Mouse (Mus musculus) gastrocnemius, adult 8-10 months (tissue): ENCODE results near the gene Nlrp6. TPM values are rescaled to one million over a fixed set of nuclear protein-coding genes. Genes with fewer than 3 reads are reported as not detected.
"Not testable (repeated sequence)": the region's sequence is repeated elsewhere in the genome, so short reads cannot be mapped to it uniquely, and the experiment has no call there.

ENCODE experiments used
- DNase-seq, 2 experiments: peaks; one replicate each; pipeline ENCODE4 v3.0.0; 2022; ENCODE audit warnings: low spot score in 2 of 2
- total RNA-seq, 4 experiments: library from RNA; stranded (reverse); gene quantifications; 2 replicates each; pipeline ENCODE4 v1.2.4; 2022

Nlrp6 gene
- total RNA-seq, 4 experiments from 2014 or later, result 0.08 TPM; not detected in 3

- DNase-seq, result no peak
Observed at GRCm38 (mm10) chr7:140973396-140974165, 52.9 kb downstream of the Nlrp6 start.

- no peak for DNase-seq
Observed at GRCm38 (mm10) chr7:140974940-140975339, 54.2 kb downstream of the Nlrp6 start.

DNA sequence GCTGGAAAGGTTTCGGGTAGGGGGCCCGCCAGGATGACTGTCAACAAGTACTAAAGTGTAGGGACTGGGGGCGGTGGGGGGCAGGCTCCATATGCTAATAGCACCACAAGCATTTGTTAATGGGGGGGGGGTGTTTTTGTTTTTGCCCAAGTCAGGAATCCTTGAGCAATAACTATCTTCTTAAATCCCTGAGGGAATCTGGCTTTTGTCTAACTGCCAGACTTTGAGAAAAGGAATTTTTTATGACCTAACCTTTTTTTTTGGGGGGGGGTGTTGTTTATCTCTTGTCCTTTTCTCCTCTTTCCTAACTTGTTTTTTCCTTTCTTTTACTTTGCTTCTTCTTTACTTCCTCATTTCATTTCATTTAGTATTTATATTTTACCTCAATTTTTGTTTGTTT is 54.8 kb downstream of the Nlrp6 start:
- DNase-seq, result no peak

DNA sequence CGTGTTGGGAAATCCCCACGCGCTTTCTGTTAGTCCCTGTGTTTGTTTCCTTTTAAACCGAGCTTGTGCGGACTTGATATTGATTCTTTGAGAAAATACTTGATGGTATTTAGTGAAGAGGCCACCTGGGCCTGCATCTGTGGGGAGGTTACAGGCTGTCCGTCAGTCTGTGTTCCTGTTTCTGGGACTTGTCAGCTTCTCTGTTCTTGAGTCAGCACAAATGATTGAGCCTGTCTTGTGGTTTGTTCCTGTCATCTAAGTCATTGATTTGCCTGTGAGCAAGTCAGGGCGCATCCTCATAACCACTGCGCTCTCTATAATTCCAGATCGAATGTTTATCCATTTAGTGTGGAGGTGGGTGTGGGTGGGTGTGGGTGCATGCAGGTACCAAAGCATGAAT is 56.0 kb downstream of the Nlrp6 start:
- DNase-seq, result not testable (repeated sequence)

Other genes with a start within 250 kb of the Nlrp6 start
- gene Olfr45, start 239.0 kb upstream of the Nlrp6 start, total RNA-seq, result not detected
- not detected for gene Olfr541, start 223.6 kb upstream of the Nlrp6 start, total RNA-seq
- 10 to 100 TPM in 2 of 4 experiments, 1 to 10 TPM in 2; 1.8 to 29.0 (median 8.8) TPM for gene Cyp2e1, start 157.2 kb upstream of the Nlrp6 start, total RNA-seq
- not detected for gene Syce1, start 133.1 kb upstream of the Nlrp6 start, total RNA-seq
- under 1 TPM in 1 of 4 experiments, not detected in 3; 0.11 TPM for gene Zfp941, start 98.7 kb upstream of the Nlrp6 start, total RNA-seq
- not detected for gene Urah, start 85.9 kb upstream of the Nlrp6 start, total RNA-seq
- not detected for gene Scgb1c1, start 75.4 kb upstream of the Nlrp6 start, total RNA-seq
- not detected for gene Odf3, start 73.1 kb upstream of the Nlrp6 start, total RNA-seq
- not detected for gene Gm45785, start 64.6 kb upstream of the Nlrp6 start, total RNA-seq
- 10 to 100 TPM; 11.8 to 13.5 (median 13.1) TPM for gene Ric8a, start 63.9 kb upstream of the Nlrp6 start, total RNA-seq
- gene Bet1l, start 63.3 kb upstream of the Nlrp6 start, total RNA-seq, result 1 to 10 TPM; 6.5 to 7.7 (median 6.8) TPM
- 10 to 100 TPM; 85.3 to 96.3 (median 89.9) TPM for gene Psmd13, start 38.9 kb upstream of the Nlrp6 start, total RNA-seq
- 10 to 100 TPM; 18.7 to 23.2 (median 22.2) TPM for gene Sirt3, start 38.6 kb upstream of the Nlrp6 start, total RNA-seq
- 1,000 to 10,000 TPM; 1,780 to 2,019 (median 1,893) TPM for gene Cox8b, start 20.5 kb upstream of the Nlrp6 start, total RNA-seq
- gene Pgghg, start 20.5 kb downstream of the Nlrp6 start, total RNA-seq, result 1 to 10 TPM; 1.4 to 2.8 (median 2.2) TPM
- gene Ifitm5, start 29.4 kb downstream of the Nlrp6 start, total RNA-seq, result under 1 TPM in 2 of 4 experiments, not detected in 2; 0.34 to 0.53 TPM
- not detected for gene Gm45717, start 35.0 kb downstream of the Nlrp6 start, total RNA-seq
- gene Ifitm2, start 35.1 kb downstream of the Nlrp6 start, total RNA-seq, result 10 to 100 TPM; 25.1 to 51.9 (median 30.1) TPM
- under 1 TPM; 0.34 to 0.99 (median 0.77) TPM for gene Ifitm1, start 46.3 kb downstream of the Nlrp6 start, total RNA-seq
- gene Ifitm3, start 89.9 kb downstream of the Nlrp6 start, total RNA-seq, result 10 to 100 TPM; 20.8 to 38.8 (median 27.1) TPM
- gene Ifitm6, start 97.0 kb downstream of the Nlrp6 start, total RNA-seq, result not detected
- not detected for gene Gm17387, start 108.2 kb downstream of the Nlrp6 start, total RNA-seq
- gene B4galnt4, start 140.2 kb downstream of the Nlrp6 start, total RNA-seq, result under 1 TPM in 2 of 4 experiments, not detected in 2; 0.20 to 0.59 TPM
- not detected for gene Pkp3, start 157.3 kb downstream of the Nlrp6 start, total RNA-seq
- gene Sigirr, start 179.7 kb downstream of the Nlrp6 start, total RNA-seq, result 1 to 10 TPM; 1.4 to 1.6 (median 1.5) TPM
- not detected for gene Ano9, start 196.9 kb downstream of the Nlrp6 start, total RNA-seq
- gene Ptdss2, start 201.5 kb downstream of the Nlrp6 start, total RNA-seq, result 10 to 100 TPM; 18.6 to 26.4 (median 22.0) TPM